Mouse (Mus musculus) liver, postnatal 0 days (tissue): ENCODE measurements around the gene Rapgef2. TPM values are rescaled to one million over a fixed set of nuclear protein-coding genes. Genes with fewer than 3 reads are reported as not detected.
A peak's percentile ranks its signal among the peaks of the same experiment; 100 is the strongest.

ENCODE experiments used
- ATAC-seq: fragments of 200-750 bp; cut with Nextera tagmentation; 2 replicates; pipeline ENCODE4 v1.8.0; 2017; ENCODE audit warnings: mild to moderate bottlenecking, moderate library complexity
- DNase-seq: peaks from one replicate; pipeline ENCODE4 v3.0.0-alpha.2; 2016
- H3K27ac ChIP-seq: fragments of 300-500 bp; sonication (generic); 2 replicates; pipeline ENCODE4 v1.5.1; 2014; ENCODE audit warnings: antibody characterized with exemption, moderate library complexity, mild to moderate bottlenecking, low read depth
- H3K27me3 ChIP-seq: fragments of 300-500 bp; sonication (generic); 2 replicates; pipeline ENCODE4 v1.6.1; 2014; ENCODE audit warnings: low read length, control low read depth, mixed read lengths; ENCODE audit not compliant: insufficient read depth
- H3K36me3 ChIP-seq: fragments of 300-500 bp; sonication (generic); replicated peaks from 2 replicates; pipeline ENCODE4 v1.6.1; 2014; ENCODE audit warnings: mild to moderate bottlenecking, control low read depth, low read length, moderate library complexity, mixed read lengths; ENCODE audit not compliant: insufficient read depth
- H3K4me1 ChIP-seq: fragments of 300-500 bp; sonication (generic); 2 replicates; pipeline ENCODE4 v1.6.1; 2014; ENCODE audit warnings: antibody characterized with exemption, mild to moderate bottlenecking, control low read depth; ENCODE audit not compliant: insufficient read depth
- H3K4me2 ChIP-seq: fragments of 300-500 bp; sonication (generic); 2 replicates; pipeline ENCODE4 v1.6.1; 2014; ENCODE audit warnings: low read depth, mild to moderate bottlenecking, low read length, moderate library complexity, mixed read lengths
- H3K4me3 ChIP-seq: fragments of 300-500 bp; sonication (generic); 2 replicates; pipeline ENCODE4 v1.5.1; 2014; ENCODE audit warnings: low read depth, low read length
- H3K9ac ChIP-seq: fragments of 300-500 bp; sonication (generic); replicated peaks from 2 replicates; pipeline ENCODE4 v1.6.1; 2014; ENCODE audit warnings: mild to moderate bottlenecking, moderate library complexity
- H3K9me3 ChIP-seq: fragments of 300-500 bp; sonication (generic); 2 replicates; pipeline ENCODE4 v1.6.1; 2016; ENCODE audit warnings: mild to moderate bottlenecking, control low read depth, low read length, mixed read lengths
- CTCF ChIP-seq: sonication (generic); IDR thresholded peaks from 2 replicates; pipeline ENCODE4 v1.5.1; 2016; ENCODE audit warnings: antibody characterized with exemption, low read depth
- EP300 ChIP-seq: IDR thresholded peaks from 2 replicates; pipeline ENCODE4 v1.6.1; 2016; ENCODE audit warnings: antibody characterized with exemption, low read depth, mild to moderate bottlenecking
- WGBS: fragments of 180-500 bp; shearing (Covaris S2); extraction: QIAGEN DNeasy Blood & Tissue Kit; methylation state at CpG from one replicate; pipeline ENCODE4 v1.1.7; 2014; ENCODE audit not compliant: insufficient replicate concordance; 5-methylcytosine and 5-hydroxymethylcytosine counted together
- polyA plus RNA-seq: library from polyadenylated mRNA; unstranded; fragments of >200 nt; fragmentation: Nextera tagmentation; extraction: Ambion mirVana; gene quantifications from 2 replicates; pipeline ENCODE4 v1.2.1, GENCODE M21; 2015

The Rapgef2 gene
- polyA plus RNA-seq, 1 experiment from 2014 or later = 1.8 TPM

- Histone ChIP-seq H3K27ac (peak overlapping the region; percentile 89), H3K4me2 (no peak overlapping the region), H3K4me3 (no peak overlapping the region), H3K36me3 (no peaks in the 10 kb centered on the region), H3K9ac (no peak overlapping the region), H3K4me1 (peaks cover 29% of the 10 kb centered on the region), H3K27me3 (no peaks in the 10 kb centered on the region), H3K9me3 (no peaks in the 10 kb centered on the region)
- TF ChIP-seq CTCF = no peak
- no peak for TF ChIP-seq EP300
- ATAC-seq (no peak), DNase-seq (no peak)
- 25% methylated on average over 8 of the region's 8 CpGs for WGBS
Observed at GRCm38 (mm10) chr3:79242298-79242697, 44.0 kb downstream of the Rapgef2 start.

- Histone ChIP-seq H3K36me3 (no peaks in the 10 kb centered on the region), H3K9ac (no peak overlapping the region), H3K4me1 (peaks cover 23% of the 10 kb centered on the region), H3K4me2 (peak overlapping the region; percentile 30; the same call in 1 of the 2 replicates), H3K9me3 (no peaks in the 10 kb centered on the region), H3K4me3 (peak overlapping the region; percentile 4; the same call in 1 of the 2 replicates), H3K27ac (peak overlapping the region; percentile 73), H3K27me3 (no peaks in the 10 kb centered on the region)
- WGBS = 52% methylated on average over 6 of the region's 6 CpGs
- TF ChIP-seq EP300 (no peak), CTCF (no peak)
- no peak for DNase-seq
- ATAC-seq = no peak
Observed at GRCm38 (mm10) chr3:79239066-79239462, 47.3 kb downstream of the Rapgef2 start.

GRCm38 (mm10) chr3:79238456-79239065 lies 47.8 kb downstream of the Rapgef2 start:
- no peaks in the 10 kb centered on the region for H3K27me3 ChIP-seq
- H3K9me3 ChIP-seq = no peaks in the 10 kb centered on the region
- WGBS = 50% methylated on average over 4 of the region's 4 CpGs
- H3K4me3 ChIP-seq = no peak overlapping the region; the same call in 1 of the 2 replicates
- H3K27ac ChIP-seq = peak overlapping the region; percentile 73
- H3K9ac ChIP-seq = no peak overlapping the region
- ATAC-seq (no peak), DNase-seq (no peak)
- TF ChIP-seq EP300 (no peak), CTCF (no peak)
- H3K36me3 ChIP-seq = no peaks in the 10 kb centered on the region
- H3K4me1 ChIP-seq = peaks cover 28% of the 10 kb centered on the region
- H3K4me2 ChIP-seq = peak overlapping the region; percentile 30; the same call in 1 of the 2 replicates

DNA sequence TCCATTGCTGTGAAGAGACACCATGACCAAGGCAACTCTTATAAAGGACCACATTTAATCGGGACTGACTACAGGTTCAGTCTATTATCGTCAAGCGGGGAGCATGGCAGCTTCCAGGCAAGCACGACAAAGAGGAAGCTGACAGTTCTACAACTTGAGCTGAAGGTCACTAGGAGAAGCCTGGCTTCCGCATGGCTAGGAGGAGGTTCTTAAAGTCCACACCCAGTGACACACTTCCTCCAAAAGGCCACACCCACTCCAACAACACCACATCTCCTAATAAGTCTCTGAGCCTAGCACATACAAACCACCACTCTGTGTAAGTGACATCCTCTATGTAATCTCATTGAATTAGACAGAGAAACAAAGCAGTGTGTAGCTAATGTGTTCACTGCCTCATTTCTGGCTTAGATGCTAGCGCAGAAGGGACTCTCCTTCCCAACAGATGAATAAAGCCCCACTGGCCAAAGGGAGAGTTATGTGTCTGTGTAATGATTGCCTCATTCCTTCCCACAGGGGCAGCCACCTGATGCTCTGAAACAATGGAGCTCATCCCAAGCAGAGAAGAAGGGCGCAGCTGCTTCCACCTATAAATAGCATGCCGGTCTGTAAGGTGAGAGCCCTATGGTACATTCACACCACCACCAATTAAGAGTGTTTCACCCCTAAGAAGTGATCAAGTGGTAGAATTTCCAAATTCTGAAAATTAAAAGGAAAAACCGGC lies 48.5 kb downstream of the Rapgef2 start:
- Histone ChIP-seq H3K4me2 (no peak overlapping the region), H3K27ac (peak overlapping the region; percentile 73), H3K4me3 (no peak overlapping the region), H3K9me3 (no peaks in the 10 kb centered on the region), H3K36me3 (no peaks in the 10 kb centered on the region), H3K4me1 (peaks cover 28% of the 10 kb centered on the region), H3K9ac (no peak overlapping the region), H3K27me3 (no peaks in the 10 kb centered on the region)
- ATAC-seq (peak; percentile 72), DNase-seq (peak; percentile 43)
- 60% methylated on average over 9 of the region's 9 CpGs for WGBS
- no peak for TF ChIP-seq EP300
- no peak for TF ChIP-seq CTCF

DNA sequence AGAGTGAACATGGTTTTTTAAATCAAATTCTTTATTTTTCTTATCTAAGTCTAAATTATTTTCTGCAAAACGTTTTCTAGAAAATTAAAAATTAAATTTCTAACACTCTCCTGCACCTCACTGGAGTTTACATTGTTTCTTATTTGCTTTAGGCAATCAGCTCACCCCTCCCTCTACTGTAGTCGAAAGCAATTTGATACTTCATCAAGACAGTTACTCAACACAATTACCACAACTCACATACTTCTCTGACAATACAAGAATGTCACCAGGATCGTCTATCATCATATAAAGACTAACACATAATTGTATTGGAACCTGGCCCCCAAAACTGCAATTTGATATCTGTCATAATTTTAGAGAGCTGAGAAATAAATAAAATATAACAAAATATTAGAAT lies 51.8 kb downstream of the Rapgef2 start:
- Histone ChIP-seq H3K27me3 (no peaks in the 10 kb centered on the region), H3K27ac (peak overlapping the region; percentile 57; the same call in 1 of the 2 replicates), H3K4me2 (no peak overlapping the region), H3K4me1 (peaks cover 27% of the 10 kb centered on the region), H3K9me3 (no peaks in the 10 kb centered on the region), H3K9ac (no peak overlapping the region), H3K36me3 (no peaks in the 10 kb centered on the region), H3K4me3 (no peak overlapping the region)
- ATAC-seq (no peak), DNase-seq (no peak)
- 44% methylated on average over 3 of the region's 3 CpGs for WGBS
- TF ChIP-seq EP300 = no peak
- TF ChIP-seq CTCF = no peak
